Mouse (Mus musculus) stomach, embryonic 16.5 days (tissue): Measurements from ENCODE around the gene Lyrm7. TPM values are rescaled to one million over a fixed set of nuclear protein-coding genes. Genes with fewer than 3 reads are reported as not detected.

Source experiments
- ATAC-seq: fragments of 200-750 bp; cut with Nextera tagmentation; 2 replicates; pipeline ENCODE4 v1.8.0; 2017; ENCODE audit warnings: moderate number of reproducible peaks, moderate TSS enrichment; ENCODE audit not compliant: insufficient read depth, low FRiP score
- H3K27ac ChIP-seq: fragments of 300-500 bp; sonication (generic); 2 replicates; pipeline ENCODE4 v1.5.1; 2014; ENCODE audit warnings: low read length
- H3K27me3 ChIP-seq: fragments of 300-500 bp; sonication (generic); 2 replicates; pipeline ENCODE4 v1.6.1; 2014; ENCODE audit warnings: low read length, control low read depth, mixed read lengths; ENCODE audit not compliant: control insufficient read depth, insufficient read depth
- H3K36me3 ChIP-seq: fragments of 300-500 bp; sonication (generic); 2 replicates; pipeline ENCODE4 v1.6.1; 2014; ENCODE audit warnings: low read length; ENCODE audit not compliant: control insufficient read depth, insufficient read depth
- H3K4me1 ChIP-seq: fragments of 300-500 bp; sonication (generic); 2 replicates; pipeline ENCODE4 v1.6.1; 2014; ENCODE audit warnings: low read length, control low read depth, mixed read lengths; ENCODE audit not compliant: control insufficient read depth, insufficient read depth
- H3K4me2 ChIP-seq: fragments of 300-500 bp; sonication (generic); 2 replicates; pipeline ENCODE4 v1.6.1; 2014; ENCODE audit warnings: low read depth, low read length, mixed read lengths
- H3K4me3 ChIP-seq: fragments of 300-500 bp; sonication (generic); replicated peaks from 2 replicates; pipeline ENCODE4 v1.5.1; 2014; ENCODE audit warnings: mild to moderate bottlenecking, low read length
- H3K9ac ChIP-seq: fragments of 300-500 bp; sonication (generic); 2 replicates; pipeline ENCODE4 v1.6.1; 2014; ENCODE audit warnings: low read length
- H3K9me3 ChIP-seq: fragments of 300-500 bp; sonication (generic); replicated peaks from 2 replicates; pipeline ENCODE4 v1.6.1; 2016; ENCODE audit warnings: low read length, control low read depth; ENCODE audit not compliant: control insufficient read depth
- WGBS: fragments of 180-500 bp; shearing (Covaris S2); extraction: QIAGEN DNeasy Blood & Tissue Kit; methylation state at CpG from one replicate; pipeline ENCODE4 v1.1.7; 2014; 5-methylcytosine and 5-hydroxymethylcytosine counted together
- polyA plus RNA-seq: library from polyadenylated mRNA; unstranded; fragments of >200 nt; fragmentation: Nextera tagmentation; extraction: Ambion mirVana; gene quantifications from 2 replicates; pipeline ENCODE4 v1.2.1, GENCODE M21; 2015

Gene Lyrm7
- polyA plus RNA-seq, 1 experiment from 2014 or later, result 10.5 TPM

DNA sequence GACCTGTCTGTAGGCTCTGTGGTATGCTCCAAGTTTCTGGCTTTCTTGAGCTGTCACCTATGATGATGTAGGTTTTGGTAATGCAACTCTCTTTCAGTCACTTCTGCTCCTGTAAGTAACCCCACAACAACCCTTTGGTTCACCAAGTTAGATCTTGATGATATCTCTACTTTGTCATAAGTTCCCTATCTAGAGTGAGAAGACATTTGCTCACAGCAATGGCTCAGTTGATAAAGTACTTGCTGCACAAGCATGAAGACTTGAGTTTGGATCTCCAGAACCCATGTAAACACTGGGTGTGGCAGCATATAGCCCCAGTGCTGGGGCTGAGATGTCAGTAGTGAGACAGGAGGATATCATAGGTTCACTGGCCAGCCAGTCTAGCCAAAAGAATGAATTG, 45.1 kb downstream of the Lyrm7 start:
- Histone ChIP-seq H3K9me3 (no peaks in the 10 kb centered on the region), H3K4me1 (no peaks in the 10 kb centered on the region), H3K9ac (no peak overlapping the region), H3K36me3 (no peaks in the 10 kb centered on the region), H3K4me3 (no peak overlapping the region), H3K4me2 (no peak overlapping the region), H3K27ac (no peak overlapping the region), H3K27me3 (no peaks in the 10 kb centered on the region)
- ATAC-seq, result no peak

DNA sequence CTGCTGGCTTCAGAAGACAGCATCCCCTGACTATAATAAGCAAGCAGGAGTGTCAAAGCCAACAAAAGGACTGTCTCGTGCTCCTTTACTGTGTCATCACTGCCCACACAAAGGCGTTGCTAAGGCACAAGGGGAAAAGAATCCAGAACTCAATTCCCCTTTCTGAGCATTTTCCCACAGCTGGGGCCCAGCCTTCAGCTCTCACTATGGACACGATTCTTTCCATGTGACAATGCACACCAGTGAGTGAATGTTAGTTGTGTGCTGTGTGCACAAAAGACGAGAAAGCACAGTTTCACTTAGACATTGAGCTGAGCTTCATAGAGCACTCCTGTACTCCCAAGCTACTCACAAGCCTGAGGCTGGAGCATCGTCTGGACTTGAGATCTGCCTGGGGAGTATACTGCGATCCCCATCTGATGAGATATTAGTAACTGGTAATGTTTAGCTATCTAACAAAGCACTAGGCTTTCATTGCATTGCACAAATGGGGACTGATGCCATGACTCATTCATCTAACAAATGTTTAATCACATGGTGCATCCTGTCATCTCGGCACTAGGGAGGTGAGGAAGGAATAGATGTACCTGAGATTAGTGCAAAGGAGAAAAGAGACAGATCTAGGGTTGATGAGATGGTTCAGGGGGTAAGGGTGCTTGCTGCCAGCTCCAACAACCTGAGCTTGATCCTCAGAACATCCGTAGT, 47.8 kb downstream of the Lyrm7 start:
- no peak for ATAC-seq
- WGBS, result 63% methylated on average over 8 of the region's 8 CpGs
- H3K9ac ChIP-seq, result no peak overlapping the region
- no peaks in the 10 kb centered on the region for H3K9me3 ChIP-seq
- no peaks in the 10 kb centered on the region for H3K36me3 ChIP-seq
- no peak overlapping the region for H3K4me3 ChIP-seq
- H3K27ac ChIP-seq, result no peak overlapping the region
- H3K4me1 ChIP-seq, result no peaks in the 10 kb centered on the region
- no peaks in the 10 kb centered on the region for H3K27me3 ChIP-seq
- H3K4me2 ChIP-seq, result no peak overlapping the region

DNA sequence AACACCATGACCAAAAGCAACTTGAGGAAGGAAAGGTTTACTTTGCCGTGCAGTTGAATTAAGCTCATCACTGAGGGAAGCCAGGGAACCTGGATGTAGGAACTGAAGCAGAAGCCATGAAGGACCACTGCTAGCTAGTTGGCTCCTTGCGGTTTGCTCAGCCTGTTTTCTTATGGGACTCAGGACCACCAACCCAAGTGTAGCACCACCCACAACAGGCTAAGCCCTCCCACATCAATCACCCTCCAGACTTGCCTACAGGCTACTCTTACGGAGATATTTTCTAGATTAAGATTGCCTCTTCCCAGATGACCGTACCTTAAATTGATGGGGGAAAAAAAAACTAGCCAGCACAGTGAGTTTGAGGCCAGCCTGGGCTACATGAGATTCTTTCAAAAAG, 48.4 kb downstream of the Lyrm7 start:
- Histone ChIP-seq H3K4me3 (no peak overlapping the region), H3K9me3 (no peaks in the 10 kb centered on the region), H3K27me3 (no peaks in the 10 kb centered on the region), H3K4me1 (no peaks in the 10 kb centered on the region), H3K27ac (no peak overlapping the region), H3K4me2 (no peak overlapping the region), H3K9ac (no peak overlapping the region), H3K36me3 (no peaks in the 10 kb centered on the region)
- 62% methylated on average over 4 of the region's 4 CpGs for WGBS
- no peak for ATAC-seq

DNA sequence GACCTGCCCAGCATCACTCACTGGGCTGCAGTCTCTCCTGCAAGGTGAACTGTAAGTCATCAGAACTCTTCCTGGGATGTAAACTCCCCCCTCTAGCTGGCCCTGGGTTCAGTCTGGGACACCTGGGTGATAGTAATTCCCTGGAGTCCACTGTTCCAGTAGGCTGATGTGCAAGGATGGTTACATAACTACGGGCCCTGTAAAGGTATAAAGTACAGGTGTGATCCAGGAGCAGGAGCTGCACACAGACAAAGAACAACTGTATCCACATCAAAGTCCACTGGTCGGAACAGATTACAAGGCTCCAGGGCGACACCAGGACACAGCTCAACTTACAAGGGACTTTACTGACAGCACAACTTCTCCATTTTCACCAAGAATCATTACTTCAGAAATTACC, 49.7 kb downstream of the Lyrm7 start:
- Histone ChIP-seq H3K27ac (no peak overlapping the region), H3K9ac (no peak overlapping the region), H3K9me3 (no peaks in the 10 kb centered on the region), H3K36me3 (no peaks in the 10 kb centered on the region), H3K4me1 (no peaks in the 10 kb centered on the region), H3K4me2 (no peak overlapping the region), H3K4me3 (no peak overlapping the region), H3K27me3 (no peaks in the 10 kb centered on the region)
- no peak for ATAC-seq
- WGBS, result 73% methylated on average over 3 of the region's 3 CpGs

DNA sequence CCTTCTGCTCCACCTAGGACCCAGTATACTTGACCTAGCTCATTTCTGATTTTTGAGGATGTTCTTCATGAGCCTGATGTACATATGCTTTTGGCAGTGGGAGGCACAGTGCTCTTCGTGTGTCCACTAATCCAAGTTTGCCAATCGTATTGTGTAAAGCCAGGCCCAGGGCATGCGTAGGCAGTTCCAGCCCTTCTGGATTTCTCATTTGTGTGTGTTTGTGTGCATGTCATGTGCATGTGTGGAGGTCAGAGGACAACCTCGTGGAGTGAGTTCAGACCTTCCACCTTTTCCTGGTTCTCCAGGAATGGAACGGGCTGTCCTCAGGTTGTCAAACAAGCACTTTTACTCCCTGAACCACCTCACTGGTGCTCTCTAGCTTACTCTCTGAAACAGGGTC, 51.1 kb downstream of the Lyrm7 start:
- 71% methylated on average over 5 of the region's 5 CpGs for WGBS
- Histone ChIP-seq H3K36me3 (no peaks in the 10 kb centered on the region), H3K4me1 (no peaks in the 10 kb centered on the region), H3K9me3 (no peaks in the 10 kb centered on the region), H3K4me3 (no peak overlapping the region), H3K9ac (no peak overlapping the region), H3K27ac (no peak overlapping the region), H3K27me3 (no peaks in the 10 kb centered on the region), H3K4me2 (no peak overlapping the region)
- ATAC-seq, result no peak

DNA sequence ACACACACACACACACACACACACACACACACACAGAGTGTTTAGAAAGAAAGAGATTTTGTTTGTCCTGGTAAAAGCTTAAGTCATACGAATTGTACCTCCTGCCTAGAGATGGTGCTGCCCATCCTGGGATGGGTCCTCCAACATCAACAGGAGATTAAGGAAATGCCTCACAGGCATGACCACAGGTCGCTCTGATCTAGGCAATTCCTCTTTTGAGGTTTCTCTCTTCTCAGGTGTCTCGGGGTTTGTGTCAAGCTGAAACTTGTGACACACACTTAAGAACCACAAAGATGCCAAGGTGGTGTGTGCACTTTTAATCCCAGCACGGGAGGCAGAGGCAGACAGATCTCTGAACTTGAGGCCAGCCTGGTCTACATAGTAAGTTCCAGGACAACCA, 52.5 kb downstream of the Lyrm7 start:
- Histone ChIP-seq H3K27ac (no peak overlapping the region), H3K9me3 (no peaks in the 10 kb centered on the region), H3K36me3 (no peaks in the 10 kb centered on the region), H3K4me2 (no peak overlapping the region), H3K4me3 (no peak overlapping the region), H3K4me1 (no peaks in the 10 kb centered on the region), H3K9ac (no peak overlapping the region), H3K27me3 (no peaks in the 10 kb centered on the region)
- ATAC-seq, result no peak
- 77% methylated on average over 4 of the region's 4 CpGs for WGBS

DNA sequence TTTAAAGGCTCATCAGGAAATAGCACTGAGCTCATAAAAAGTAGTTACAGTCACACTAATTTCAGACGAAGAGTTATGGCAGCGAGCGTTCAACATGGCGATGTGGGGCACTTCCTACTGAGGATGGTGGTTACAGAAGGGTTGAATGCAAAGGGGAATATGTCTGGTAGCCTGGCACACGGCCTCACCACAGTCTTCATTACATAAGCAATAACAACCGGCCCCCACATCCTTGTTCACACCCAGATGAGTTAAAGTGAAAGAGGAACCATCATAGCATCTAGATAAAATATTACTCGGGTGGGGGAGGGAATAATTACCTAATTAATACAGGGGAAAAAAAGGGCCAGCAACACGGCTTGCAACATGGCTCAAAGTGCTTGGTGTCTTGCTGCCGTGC, 53.0 kb downstream of the Lyrm7 start:
- Histone ChIP-seq H3K27ac (no peak overlapping the region), H3K27me3 (no peaks in the 10 kb centered on the region), H3K4me2 (no peak overlapping the region), H3K4me3 (no peak overlapping the region), H3K4me1 (no peaks in the 10 kb centered on the region; the same call in 1 of the 2 replicates), H3K36me3 (no peaks in the 10 kb centered on the region), H3K9me3 (no peaks in the 10 kb centered on the region), H3K9ac (no peak overlapping the region)
- WGBS, result 74% methylated on average over 9 of the region's 9 CpGs
- no peak for ATAC-seq

DNA sequence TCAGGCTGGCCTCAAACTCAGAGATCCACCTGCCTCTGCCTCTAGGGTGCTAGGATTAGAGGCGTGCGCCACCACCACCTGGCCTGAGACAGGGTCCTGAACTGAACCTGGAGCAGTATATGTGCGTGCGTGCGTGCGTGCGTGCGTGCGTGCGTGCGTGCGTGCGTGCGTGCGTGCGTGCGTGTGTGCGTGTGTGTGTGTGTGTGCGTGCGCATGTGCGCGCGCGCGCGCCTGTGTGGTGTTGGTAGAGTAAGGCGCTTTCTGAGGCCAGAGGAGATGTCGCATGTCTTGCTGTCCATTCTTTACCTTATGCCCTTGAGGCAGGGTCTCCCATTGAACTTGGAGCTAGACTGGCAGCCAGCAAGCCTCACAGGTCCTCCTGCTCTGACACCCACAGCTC, 53.8 kb downstream of the Lyrm7 start:
- H3K9me3 ChIP-seq, result no peaks in the 10 kb centered on the region
- WGBS, result 84% methylated on average over 28 of the region's 28 CpGs
- no peaks in the 10 kb centered on the region; the same call in 1 of the 2 replicates for H3K4me1 ChIP-seq
- H3K27me3 ChIP-seq, result no peaks in the 10 kb centered on the region
- no peaks in the 10 kb centered on the region for H3K36me3 ChIP-seq
- no peak for ATAC-seq
- H3K9ac ChIP-seq, result no peak overlapping the region
- no peak overlapping the region for H3K27ac ChIP-seq
- no peak overlapping the region for H3K4me3 ChIP-seq
- no peak overlapping the region for H3K4me2 ChIP-seq

DNA sequence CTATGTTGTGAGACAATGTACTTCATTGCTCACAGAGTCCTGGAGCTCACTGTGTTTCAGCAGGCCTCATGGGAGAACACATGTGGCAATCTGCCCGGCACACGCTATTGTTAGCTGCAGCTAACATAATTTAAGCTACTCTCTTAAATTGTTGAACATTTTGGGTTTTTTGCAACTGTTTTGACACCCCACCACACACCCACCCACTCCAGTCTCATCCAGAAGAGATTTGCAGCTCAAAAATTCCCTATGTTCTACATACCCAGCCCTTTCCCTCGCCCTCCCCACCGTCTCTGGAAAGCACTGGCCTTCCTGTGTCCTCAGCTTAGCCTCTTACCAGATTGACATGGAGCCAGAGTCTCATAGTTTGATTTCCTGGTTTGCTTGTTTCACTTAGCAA, 55.5 kb downstream of the Lyrm7 start:
- Histone ChIP-seq H3K27me3 (no peaks in the 10 kb centered on the region), H3K4me3 (no peak overlapping the region), H3K36me3 (no peaks in the 10 kb centered on the region), H3K9me3 (no peaks in the 10 kb centered on the region), H3K27ac (no peak overlapping the region), H3K4me1 (no peaks in the 10 kb centered on the region; the same call in 1 of the 2 replicates), H3K9ac (no peak overlapping the region), H3K4me2 (no peak overlapping the region)
- 74% methylated on average over 4 of the region's 4 CpGs for WGBS
- ATAC-seq, result no peak
